Mouse (Mus musculus) cortical plate, adult 2 months (tissue): Measurements from ENCODE around the gene Psd4. TPM values are rescaled to one million over a fixed set of nuclear protein-coding genes. Genes with fewer than 3 reads are reported as not detected.

Experiments used
- H3K27ac ChIP-seq: fragments of 200-500 bp; 2 replicates; pipeline ENCODE4 v1.5.1; 2012; ENCODE audit warnings: low read length, control low read depth, inconsistent platforms; ENCODE audit not compliant: insufficient read depth
- H3K4me1 ChIP-seq: fragments of 200-500 bp; 2 replicates; pipeline ENCODE4 v1.6.1; 2011; ENCODE audit warnings: low read length; ENCODE audit not compliant: control insufficient read depth, insufficient read depth
- H3K4me3 ChIP-seq: fragments of 200-500 bp; 2 replicates; pipeline ENCODE4 v1.5.1; 2011; ENCODE audit warnings: mild to moderate bottlenecking, low read length, control low read depth; ENCODE audit not compliant: insufficient read depth
- CTCF ChIP-seq: fragments of 200-500 bp; IDR thresholded peaks from 2 replicates; pipeline ENCODE4 v1.5.1; 2011; ENCODE audit warnings: mild to moderate bottlenecking, control low read depth, low read length; ENCODE audit not compliant: insufficient read depth; ENCODE audit errors: extremely low read depth
- POLR2A ChIP-seq: fragments of 200-500 bp; IDR thresholded peaks from 2 replicates; pipeline ENCODE4 v1.6.1; 2011; ENCODE audit warnings: mild to moderate bottlenecking, low read length, control low read depth; ENCODE audit not compliant: insufficient read depth; ENCODE audit errors: extremely low read depth
- polyA plus RNA-seq: library from polyadenylated mRNA; depleted of rRNA; stranded (reverse); fragments of >200 nt; gene quantifications from 2 replicates; pipeline ENCODE4 v1.2.3, GENCODE M21; 2012

The Psd4 gene
- polyA plus RNA-seq, 1 experiment = 0.73 TPM

DNA sequence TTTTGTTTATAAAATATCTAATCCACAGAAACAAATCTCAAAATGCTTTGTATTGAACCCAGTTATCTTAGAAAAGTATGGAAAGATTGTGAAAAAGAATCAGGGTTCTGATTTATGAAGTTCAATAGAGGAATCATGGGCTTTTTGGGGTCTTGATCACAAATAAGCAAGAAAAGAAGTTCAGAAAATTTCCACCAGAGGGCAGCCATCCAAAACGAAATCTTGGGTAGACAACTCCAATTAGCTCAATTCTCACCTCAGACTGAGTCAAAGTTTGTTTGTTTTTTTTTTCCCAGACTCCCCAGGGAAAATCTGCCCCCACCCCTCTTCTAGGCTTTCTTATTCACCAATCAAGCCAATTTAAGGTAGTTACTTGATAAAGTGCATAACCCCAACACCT, 9.7 kb upstream of the Psd4 start:
- no peak overlapping the region for H3K4me3 ChIP-seq
- no peak overlapping the region for H3K27ac ChIP-seq
- TF ChIP-seq CTCF = no peak
- no peak for TF ChIP-seq POLR2A
- H3K4me1 ChIP-seq = no peaks in the 10 kb centered on the region

- no peaks in the 10 kb centered on the region for H3K4me1 ChIP-seq
- TF ChIP-seq POLR2A (no peak), CTCF (no peak)
- no peak overlapping the region for H3K4me3 ChIP-seq
- H3K27ac ChIP-seq = no peak overlapping the region
Measured at GRCm38 (mm10) chr2:24359347-24359746, 8.0 kb upstream of the Psd4 start.

DNA sequence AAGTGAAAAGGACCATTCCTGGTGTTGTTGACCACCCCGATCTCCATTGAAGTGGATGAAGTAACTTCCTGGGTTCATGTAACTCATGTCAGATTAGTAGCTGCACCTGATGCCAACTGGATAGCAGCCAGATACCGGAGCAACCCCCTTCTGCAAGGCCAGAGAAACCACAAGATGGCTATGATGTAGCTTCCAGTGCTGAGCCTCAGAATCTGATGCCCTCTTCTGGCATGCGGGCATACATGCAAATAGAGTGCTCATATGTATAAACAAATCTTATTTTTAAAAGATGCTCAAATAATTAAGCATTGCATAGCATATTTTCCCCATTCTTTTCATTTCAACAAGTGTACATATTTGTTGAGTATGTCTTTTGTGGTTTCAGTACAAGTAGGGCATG, 3.6 kb upstream of the Psd4 start:
- no peak overlapping the region for H3K4me3 ChIP-seq
- no peak overlapping the region for H3K27ac ChIP-seq
- H3K4me1 ChIP-seq = no peaks in the 10 kb centered on the region
- no peak for TF ChIP-seq CTCF
- TF ChIP-seq POLR2A = no peak

DNA sequence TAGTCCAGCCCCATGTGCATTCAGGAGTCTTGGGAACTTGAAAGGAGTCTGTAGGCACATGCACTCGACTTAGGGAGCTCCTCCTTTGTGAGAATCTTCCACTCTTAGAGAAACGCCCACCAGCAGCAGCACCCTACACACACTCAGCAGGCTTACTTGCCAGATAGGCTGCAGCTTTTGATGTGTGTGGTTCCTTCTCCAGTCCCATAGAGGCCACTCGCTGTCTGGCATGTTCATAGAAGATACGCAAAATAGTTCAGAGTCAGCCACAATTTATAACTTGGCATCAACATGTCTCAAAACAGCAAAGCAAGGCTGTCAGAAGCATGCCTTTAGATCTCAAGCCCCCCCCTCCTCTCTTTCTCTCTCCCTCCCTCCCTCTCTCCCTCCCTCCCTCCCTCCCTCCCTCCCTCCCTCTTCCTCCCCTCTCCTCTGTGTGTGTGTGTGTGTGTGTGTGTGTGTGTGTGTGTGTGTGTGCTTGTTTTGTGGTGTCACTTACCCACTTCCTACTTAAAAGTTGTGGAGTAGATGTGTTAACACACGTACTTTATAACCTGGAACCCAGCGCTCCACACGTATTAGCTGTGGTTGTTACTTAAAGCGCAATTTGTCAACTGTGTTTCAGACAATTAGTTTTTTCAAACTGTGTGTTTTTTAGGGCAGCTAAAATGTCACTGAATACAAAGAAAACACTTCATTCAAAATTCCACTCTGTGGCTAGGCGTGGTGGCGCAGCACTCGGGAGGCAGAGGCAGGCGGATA, 985 bp upstream of the Psd4 start:
- TF ChIP-seq POLR2A (no peak), CTCF (no peak)
- H3K27ac ChIP-seq = no peak overlapping the region
- no peak overlapping the region for H3K4me3 ChIP-seq
- no peaks in the 10 kb centered on the region for H3K4me1 ChIP-seq

GRCm38 (mm10) chr2:24367895-24368261, 498 bp downstream of the Psd4 start:
- Histone ChIP-seq H3K4me3 (no peak overlapping the region), H3K4me1 (no peaks in the 10 kb centered on the region), H3K27ac (no peak overlapping the region)
- TF ChIP-seq POLR2A (no peak), CTCF (no peak)

DNA sequence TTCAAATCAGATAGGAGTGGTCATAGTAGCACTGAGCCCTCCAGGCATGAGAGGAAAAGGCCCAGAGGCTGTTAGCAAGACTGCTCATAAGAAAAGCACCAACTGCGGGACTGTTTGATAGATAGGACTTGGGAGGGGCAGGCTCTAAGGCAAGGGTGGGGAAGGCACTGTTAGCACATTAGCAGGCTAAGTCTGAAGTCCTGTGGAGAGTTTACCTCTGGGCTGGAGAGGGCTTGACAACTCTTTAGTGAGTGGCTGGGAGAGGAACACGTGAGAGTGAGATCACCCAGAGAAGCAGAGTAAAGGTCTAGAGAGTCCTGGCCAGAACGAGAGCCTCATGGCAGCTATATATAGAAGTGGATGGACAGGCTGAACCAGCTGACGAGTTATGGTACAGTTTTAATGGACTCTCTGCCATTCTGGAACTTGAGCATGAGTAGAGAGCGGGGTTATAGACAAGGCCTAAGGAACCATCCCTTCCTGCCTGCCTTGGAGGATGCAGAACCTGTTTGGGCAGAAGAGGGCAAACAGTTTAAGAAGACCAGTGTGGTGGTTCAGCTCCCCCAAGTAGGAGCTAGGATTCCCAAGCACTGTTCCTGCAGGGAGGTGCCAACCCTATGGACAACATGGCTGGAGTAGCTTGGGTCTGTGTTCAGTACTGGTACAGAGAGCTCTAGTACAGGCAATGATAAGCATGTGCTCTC, 11.5 kb downstream of the Psd4 start:
- Histone ChIP-seq H3K4me3 (no peak overlapping the region), H3K27ac (no peak overlapping the region), H3K4me1 (no peaks in the 10 kb centered on the region)
- TF ChIP-seq CTCF (no peak), POLR2A (no peak)

- TF ChIP-seq POLR2A (no peak), CTCF (no peak)
- H3K4me3 ChIP-seq = no peak overlapping the region
- no peak overlapping the region for H3K27ac ChIP-seq
- no peaks in the 10 kb centered on the region for H3K4me1 ChIP-seq
Measured at GRCm38 (mm10) chr2:24382456-24383230, 15.3 kb downstream of the Psd4 start.

DNA sequence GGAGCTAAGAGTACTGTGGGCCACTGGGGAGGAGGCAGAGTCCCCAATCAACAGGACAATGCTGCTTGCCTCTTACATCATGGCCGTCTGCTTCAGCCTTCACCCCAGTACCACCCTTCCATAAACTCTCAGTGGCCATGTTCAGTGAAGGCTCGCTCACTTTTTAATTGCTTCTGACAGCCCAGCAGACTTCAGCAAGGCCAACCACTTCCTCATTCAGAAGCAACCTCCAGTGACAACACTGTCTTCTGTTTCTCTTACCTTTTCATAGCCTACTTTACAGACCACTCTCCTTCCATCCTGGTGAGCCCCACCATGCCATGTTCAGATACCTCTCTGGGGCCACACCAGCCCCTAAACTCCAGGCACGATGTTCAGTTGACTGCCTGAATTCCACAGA, 16.3 kb downstream of the Psd4 start:
- H3K4me3 ChIP-seq = no peak overlapping the region
- no peak for TF ChIP-seq POLR2A
- no peak for TF ChIP-seq CTCF
- no peaks in the 10 kb centered on the region for H3K4me1 ChIP-seq
- no peak overlapping the region for H3K27ac ChIP-seq

- H3K4me1 ChIP-seq = no peaks in the 10 kb centered on the region
- no peak overlapping the region for H3K27ac ChIP-seq
- H3K4me3 ChIP-seq = no peak overlapping the region
- no peak for TF ChIP-seq POLR2A
Measured at GRCm38 (mm10) chr2:24384393-24384792, 17.0 kb downstream of the Psd4 start.
